Mouse (Mus musculus) spleen, adult 2 months (tissue): ENCODE measurements at regions not wholly inside any gene's neighbourhood (a gene's known extent, or its start where the extent isn't known, plus 50 kb on each side); places are given as distances from the start of the nearest gene placed in this dataset.

Experiments
- CTCF ChIP-seq: fragments of 200-500 bp; IDR thresholded peaks from 2 replicates; pipeline ENCODE4 v1.5.1; 2011; ENCODE audit warnings: mild to moderate bottlenecking, inconsistent platforms; ENCODE audit not compliant: insufficient read depth, insufficient read length, insufficient replicate concordance; ENCODE audit errors: extremely low read depth
- POLR2A ChIP-seq: fragments of 200-500 bp; IDR thresholded peaks from 2 replicates; pipeline ENCODE4 v1.6.1; 2011; ENCODE audit warnings: low read depth, low read length, inconsistent platforms

- no peak for TF ChIP-seq CTCF
- TF ChIP-seq POLR2A, result no peak
Measured at GRCm38 (mm10) chr10:46123795-46124194, 546.2 kb downstream of the Hace1 start.
